Mouse (Mus musculus): ENCODE measurements around the gene Nav2. TPM values are rescaled to one million over a fixed set of nuclear protein-coding genes. Genes with fewer than 3 reads are reported as not detected.
A peak's percentile ranks its signal among the peaks of the same experiment; 100 is the strongest.

Nav2 gene
- polyA plus RNA-seq, 1 experiment from 2014 or later: 22.2 TPM

GRCm38 (mm10) chr7:49016088-49016487 lies 107.6 kb downstream of the Nav2 start:
- H3K27ac ChIP-seq: peak overlapping the region; percentile 32; the same call in 1 of the 2 replicates
- no peak overlapping the region for H3K4me3 ChIP-seq (replicated peaks)
- no peaks in the 10 kb centered on the region for H3K36me3 ChIP-seq
- H3K4me1 ChIP-seq (replicated peaks): peaks cover 73% of the 10 kb centered on the region
- no peaks in the 10 kb centered on the region for H3K9me3 ChIP-seq
- 66% methylated on average over 2 of the region's 2 CpGs for WGBS
- no peak overlapping the region for H3K4me2 ChIP-seq (replicated peaks)
- no peak for ATAC-seq
- no peaks in the 10 kb centered on the region for H3K27me3 ChIP-seq
- H3K9ac ChIP-seq (replicated peaks): no peak overlapping the region

GRCm38 (mm10) chr7:49017794-49018193 lies 109.3 kb downstream of the Nav2 start:
- Histone ChIP-seq H3K4me3 (replicated peaks) (no peak overlapping the region), H3K4me1 (replicated peaks) (peaks cover 67% of the 10 kb centered on the region), H3K9ac (replicated peaks) (no peak overlapping the region), H3K36me3 (no peaks in the 10 kb centered on the region), H3K27me3 (no peaks in the 10 kb centered on the region), H3K27ac (peak overlapping the region; percentile 78), H3K4me2 (replicated peaks) (no peak overlapping the region), H3K9me3 (no peaks in the 10 kb centered on the region)
- WGBS: 78% methylated on average over 5 of the region's 5 CpGs
- ATAC-seq: no peak

GRCm38 (mm10) chr7:49018478-49018914 lies 110.0 kb downstream of the Nav2 start:
- no peak overlapping the region for H3K4me2 ChIP-seq (replicated peaks)
- peak overlapping the region; percentile 78 for H3K27ac ChIP-seq
- no peaks in the 10 kb centered on the region for H3K36me3 ChIP-seq
- H3K9me3 ChIP-seq: no peaks in the 10 kb centered on the region
- H3K9ac ChIP-seq (replicated peaks): no peak overlapping the region
- H3K4me3 ChIP-seq (replicated peaks): no peak overlapping the region
- 35% methylated on average over 7 of the region's 7 CpGs for WGBS
- ATAC-seq: peak; percentile 68
- H3K4me1 ChIP-seq (replicated peaks): peaks cover 60% of the 10 kb centered on the region
- no peaks in the 10 kb centered on the region for H3K27me3 ChIP-seq

- no peak overlapping the region for H3K27ac ChIP-seq
- no peak overlapping the region for H3K4me3 ChIP-seq (replicated peaks)
- H3K4me2 ChIP-seq (replicated peaks): no peak overlapping the region
- ATAC-seq: no peak
- no peaks in the 10 kb centered on the region for H3K36me3 ChIP-seq
- 82% methylated on average over 8 of the region's 8 CpGs for WGBS
- H3K4me1 ChIP-seq (replicated peaks): peaks cover 27% of the 10 kb centered on the region
- H3K9me3 ChIP-seq: no peaks in the 10 kb centered on the region
- no peaks in the 10 kb centered on the region for H3K27me3 ChIP-seq
- no peak overlapping the region for H3K9ac ChIP-seq (replicated peaks)
Observed at GRCm38 (mm10) chr7:49025026-49025815, 116.7 kb downstream of the Nav2 start.

GRCm38 (mm10) chr7:49025991-49026390 lies 117.5 kb downstream of the Nav2 start:
- no peak for ATAC-seq
- H3K4me3 ChIP-seq (replicated peaks): no peak overlapping the region
- no peak overlapping the region for H3K4me2 ChIP-seq (replicated peaks)
- no peaks in the 10 kb centered on the region for H3K36me3 ChIP-seq
- H3K4me1 ChIP-seq (replicated peaks): peaks cover 27% of the 10 kb centered on the region
- WGBS: 80% methylated on average over 3 of the region's 3 CpGs
- no peak overlapping the region for H3K27ac ChIP-seq
- H3K9ac ChIP-seq (replicated peaks): no peak overlapping the region
- no peaks in the 10 kb centered on the region for H3K9me3 ChIP-seq
- H3K27me3 ChIP-seq: no peaks in the 10 kb centered on the region

GRCm38 (mm10) chr7:49026466-49026865 lies 118.0 kb downstream of the Nav2 start:
- Histone ChIP-seq H3K4me1 (replicated peaks) (peaks cover 27% of the 10 kb centered on the region), H3K9ac (replicated peaks) (no peak overlapping the region), H3K27ac (no peak overlapping the region), H3K9me3 (no peaks in the 10 kb centered on the region), H3K36me3 (no peaks in the 10 kb centered on the region), H3K27me3 (no peaks in the 10 kb centered on the region), H3K4me3 (replicated peaks) (no peak overlapping the region), H3K4me2 (replicated peaks) (no peak overlapping the region)
- ATAC-seq: no peak
- WGBS: 66% methylated on average over 5 of the region's 5 CpGs

- Histone ChIP-seq H3K4me3 (replicated peaks) (no peak overlapping the region), H3K27me3 (no peaks in the 10 kb centered on the region), H3K36me3 (no peaks in the 10 kb centered on the region), H3K4me2 (replicated peaks) (no peak overlapping the region), H3K27ac (peak overlapping the region; percentile 32; the same call in 1 of the 2 replicates), H3K4me1 (replicated peaks) (peaks cover 27% of the 10 kb centered on the region), H3K9me3 (no peaks in the 10 kb centered on the region), H3K9ac (replicated peaks) (0 out of 2 replicates have a peak overlapping the region, but pooled peaks have one; percentile 3)
- peak; percentile 64 for ATAC-seq
- 32% methylated on average over 10 of the region's 10 CpGs for WGBS
Observed at GRCm38 (mm10) chr7:49029282-49030012, 120.9 kb downstream of the Nav2 start.

GRCm38 (mm10) chr7:49032216-49032615 lies 123.7 kb downstream of the Nav2 start:
- no peak for ATAC-seq
- Histone ChIP-seq H3K9me3 (no peaks in the 10 kb centered on the region), H3K27ac (no peak overlapping the region), H3K4me3 (replicated peaks) (no peak overlapping the region), H3K4me1 (replicated peaks) (peaks cover 16% of the 10 kb centered on the region), H3K27me3 (no peaks in the 10 kb centered on the region), H3K4me2 (replicated peaks) (no peak overlapping the region), H3K36me3 (no peaks in the 10 kb centered on the region), H3K9ac (replicated peaks) (no peak overlapping the region)
- 87% methylated on average over 4 of the region's 4 CpGs for WGBS

GRCm38 (mm10) chr7:49034253-49034652 lies 125.7 kb downstream of the Nav2 start:
- no peak for ATAC-seq

GRCm38 (mm10) chr7:49040163-49040562 lies 131.6 kb downstream of the Nav2 start:
- H3K27me3 ChIP-seq: no peaks in the 10 kb centered on the region; the same call in 1 of the 2 replicates
- H3K36me3 ChIP-seq: no peaks in the 10 kb centered on the region
- WGBS: 64% methylated on average over 8 of the region's 8 CpGs
- no peak for ATAC-seq
- no peaks in the 10 kb centered on the region for H3K9me3 ChIP-seq
- no peak overlapping the region for H3K4me2 ChIP-seq (replicated peaks)
- H3K4me1 ChIP-seq (replicated peaks): peaks cover 51% of the 10 kb centered on the region
- no peak overlapping the region for H3K27ac ChIP-seq
- H3K9ac ChIP-seq (replicated peaks): no peak overlapping the region
- H3K4me3 ChIP-seq (replicated peaks): no peak overlapping the region

More at GRCm38 (mm10) chr7:49034253-49034652, 125.7 kb downstream of the Nav2 start:
- Histone ChIP-seq H3K4me2 (replicated peaks) (no peak overlapping the region), H3K36me3 (no peaks in the 10 kb centered on the region), H3K27me3 (no peaks in the 10 kb centered on the region), H3K4me3 (replicated peaks) (no peak overlapping the region), H3K27ac (no peak overlapping the region), H3K9me3 (no peaks in the 10 kb centered on the region), H3K4me1 (replicated peaks) (peaks cover 14% of the 10 kb centered on the region), H3K9ac (replicated peaks) (no peak overlapping the region)
- 93% methylated on average over 2 of the region's 2 CpGs for WGBS

GRCm38 (mm10) chr7:49041334-49042070 lies 133.0 kb downstream of the Nav2 start:
- no peak for ATAC-seq
- Histone ChIP-seq H3K4me1 (replicated peaks) (peaks cover 65% of the 10 kb centered on the region), H3K36me3 (no peaks in the 10 kb centered on the region), H3K9me3 (no peaks in the 10 kb centered on the region), H3K27ac (0 out of 2 replicates have a peak overlapping the region, but pooled peaks have one; percentile 21), H3K4me3 (replicated peaks) (no peak overlapping the region), H3K9ac (replicated peaks) (no peak overlapping the region), H3K27me3 (no peaks in the 10 kb centered on the region; the same call in 1 of the 2 replicates), H3K4me2 (replicated peaks) (no peak overlapping the region)
- 27% methylated on average over 4 of the region's 4 CpGs for WGBS

Measured in midbrain, embryonic 13.5 days (tissue).